Mouse (Mus musculus) liver, embryonic 12.5 days (tissue): ENCODE results near the gene Fap. TPM values are rescaled to one million over a fixed set of nuclear protein-coding genes. Genes with fewer than 3 reads are reported as not detected.

Experiments used
- ATAC-seq: fragments of 200-750 bp; cut with Nextera tagmentation; 2 replicates; pipeline ENCODE4 v1.8.0; 2017; ENCODE audit warnings: moderate number of reproducible peaks, mild to moderate bottlenecking, moderate library complexity
- H3K27ac ChIP-seq: fragments of 300-500 bp; sonication (generic); 2 replicates; pipeline ENCODE4 v1.5.1; 2016; ENCODE audit warnings: mild to moderate bottlenecking
- H3K27me3 ChIP-seq: fragments of 300-500 bp; sonication (generic); replicated peaks from 2 replicates; pipeline ENCODE4 v1.6.1; 2016; ENCODE audit warnings: mild to moderate bottlenecking, moderate library complexity
- H3K36me3 ChIP-seq: fragments of 300-500 bp; sonication (generic); 2 replicates; pipeline ENCODE4 v1.6.1; 2016; ENCODE audit warnings: mild to moderate bottlenecking, moderate library complexity
- H3K4me1 ChIP-seq: fragments of 300-500 bp; sonication (generic); 2 replicates; pipeline ENCODE4 v1.6.1; 2016
- H3K4me2 ChIP-seq: fragments of 300-500 bp; sonication (generic); 2 replicates; pipeline ENCODE4 v1.6.1; 2016; ENCODE audit warnings: mild to moderate bottlenecking, moderate library complexity
- H3K4me3 ChIP-seq: fragments of 300-500 bp; sonication (generic); 2 replicates; pipeline ENCODE4 v1.5.1; 2016; ENCODE audit warnings: mild to moderate bottlenecking, moderate library complexity
- H3K9ac ChIP-seq: fragments of 300-500 bp; sonication (generic); 2 replicates; pipeline ENCODE4 v1.6.1; 2016; ENCODE audit warnings: mild to moderate bottlenecking, moderate library complexity
- H3K9me3 ChIP-seq: fragments of 300-500 bp; sonication (generic); replicated peaks from 2 replicates; pipeline ENCODE4 v1.6.1; 2016; ENCODE audit warnings: mild to moderate bottlenecking, moderate library complexity
- WGBS: fragments of 180-500 bp; shearing (Covaris S2); methylation state at CpG from one replicate; pipeline ENCODE4 v1.1.7; 2016; ENCODE audit not compliant: insufficient replicate concordance; 5-methylcytosine and 5-hydroxymethylcytosine counted together
- polyA plus RNA-seq: library from polyadenylated mRNA; unstranded; fragments of >200 nt; fragmentation: Nextera tagmentation; extraction: Ambion mirVana; gene quantifications from 2 replicates; pipeline ENCODE4 v1.2.1, GENCODE M21; 2016

Gene Fap
- polyA plus RNA-seq, 1 experiment from 2014 or later = 0.66 TPM

DNA sequence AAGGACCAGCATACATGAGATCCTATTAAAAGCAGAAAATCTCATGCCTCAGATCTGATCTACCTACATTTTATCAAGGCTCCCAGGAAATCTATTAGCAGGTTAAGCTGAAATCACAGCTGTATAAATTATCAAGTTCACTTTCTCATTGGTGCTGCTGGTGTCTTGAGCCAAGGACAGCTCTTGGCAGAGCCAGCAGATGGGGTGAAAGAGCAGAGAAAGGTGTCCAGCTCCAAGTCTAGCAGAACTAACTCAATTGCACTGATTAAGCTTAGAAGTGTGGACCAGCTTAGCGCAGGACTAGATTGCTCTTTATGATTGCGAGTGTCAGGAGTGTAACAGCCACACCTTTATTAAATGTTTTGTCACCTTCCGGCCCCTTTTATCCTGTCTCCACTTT is 89.0 kb downstream of the Fap start:
- Histone ChIP-seq H3K27me3 (no peaks in the 10 kb centered on the region), H3K9ac (no peak overlapping the region), H3K4me2 (no peak overlapping the region), H3K36me3 (no peaks in the 10 kb centered on the region), H3K9me3 (no peaks in the 10 kb centered on the region), H3K27ac (no peak overlapping the region), H3K4me1 (no peaks in the 10 kb centered on the region), H3K4me3 (no peak overlapping the region)
- 84% methylated on average over 3 of the region's 3 CpGs for WGBS
- ATAC-seq = no peak

DNA sequence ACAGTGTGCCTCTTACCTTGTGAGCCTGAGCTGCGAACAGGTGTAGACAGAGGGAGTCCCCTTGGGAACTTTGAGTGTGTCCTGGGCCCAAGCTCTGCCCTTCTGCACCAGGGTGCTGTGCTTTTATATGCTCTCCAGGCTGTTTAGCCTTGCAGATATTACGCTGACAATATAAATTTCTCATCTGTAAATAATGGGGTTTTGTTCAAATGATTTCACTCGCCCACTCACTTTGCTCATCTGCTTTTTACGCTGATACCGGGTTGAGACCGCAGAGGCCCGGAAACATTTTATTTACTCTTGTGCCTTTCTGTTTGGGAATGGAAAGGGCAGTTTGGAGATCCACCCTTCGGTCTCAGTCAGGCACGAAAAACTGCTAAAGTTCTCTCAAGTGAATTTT is 90.3 kb downstream of the Fap start, which contains the start of gene Gcg:
TSS of gene Gcg (minus strand) at position 101 of the 400 bp plus-strand sequence.
- Histone ChIP-seq H3K4me1 (no peaks in the 10 kb centered on the region), H3K27ac (no peak within 1 kb of the TSS), H3K4me2 (no peak within 1 kb of the TSS), H3K4me3 (no peak within 1 kb of the TSS), H3K9ac (no peak within 1 kb of the TSS), H3K9me3 (no peaks in the 10 kb centered on the region), H3K27me3 (no peaks in the 10 kb centered on the region), H3K36me3 (no peaks in the 10 kb centered on the region)
- no peak for ATAC-seq
- 74% methylated on average over 9 of the region's 9 CpGs for WGBS

DNA sequence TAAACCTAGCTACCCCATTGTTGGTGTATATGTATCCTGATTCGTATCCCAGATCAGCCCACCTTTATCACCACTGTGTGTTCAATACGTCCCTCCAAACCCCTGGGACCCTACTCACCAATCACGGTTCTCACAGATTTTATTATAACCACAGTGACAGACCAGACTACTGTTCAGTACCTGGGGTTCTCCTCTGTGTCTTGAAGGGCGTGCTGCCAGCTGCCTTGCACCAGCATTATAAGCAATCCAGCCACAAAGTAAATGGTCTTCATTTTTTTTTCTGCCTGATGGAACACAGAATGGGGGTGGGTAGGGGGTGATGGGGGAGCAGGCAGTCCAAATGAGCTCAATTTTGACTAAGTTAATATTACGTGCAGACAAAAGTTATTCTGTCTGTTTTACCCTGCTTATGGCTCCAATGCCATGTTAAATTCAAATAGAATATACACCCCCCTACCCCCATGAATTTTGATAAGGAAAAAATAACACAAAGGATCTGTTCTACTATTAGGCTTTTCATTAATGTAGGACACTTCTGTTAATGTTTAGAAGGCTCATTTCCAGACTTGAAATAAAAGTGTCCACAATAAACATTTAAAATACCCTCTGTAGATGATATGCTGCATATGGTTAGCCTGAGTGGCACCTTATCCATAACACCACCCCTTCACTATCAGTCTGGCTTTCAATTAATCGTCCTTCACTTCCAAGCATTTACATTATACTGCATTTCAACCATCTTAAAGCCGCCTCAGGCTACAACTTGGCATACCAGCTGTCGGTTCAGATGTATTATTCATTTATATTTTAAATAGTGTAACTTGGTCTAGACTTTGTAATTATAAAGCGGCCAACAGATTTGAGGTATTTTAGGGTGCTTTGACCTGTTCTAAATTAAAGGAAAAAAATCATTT is 93.3 kb downstream of the Fap start:
- 61% methylated on average over 9 of the region's 9 CpGs for WGBS
- no peaks in the 10 kb centered on the region for H3K9me3 ChIP-seq
- no peaks in the 10 kb centered on the region for H3K27me3 ChIP-seq
- H3K36me3 ChIP-seq = no peaks in the 10 kb centered on the region
- H3K27ac ChIP-seq = no peak overlapping the region
- ATAC-seq = no peak
- H3K9ac ChIP-seq = no peak overlapping the region
- H3K4me2 ChIP-seq = no peak overlapping the region
- no peak overlapping the region for H3K4me3 ChIP-seq
- H3K4me1 ChIP-seq = no peaks in the 10 kb centered on the region

DNA sequence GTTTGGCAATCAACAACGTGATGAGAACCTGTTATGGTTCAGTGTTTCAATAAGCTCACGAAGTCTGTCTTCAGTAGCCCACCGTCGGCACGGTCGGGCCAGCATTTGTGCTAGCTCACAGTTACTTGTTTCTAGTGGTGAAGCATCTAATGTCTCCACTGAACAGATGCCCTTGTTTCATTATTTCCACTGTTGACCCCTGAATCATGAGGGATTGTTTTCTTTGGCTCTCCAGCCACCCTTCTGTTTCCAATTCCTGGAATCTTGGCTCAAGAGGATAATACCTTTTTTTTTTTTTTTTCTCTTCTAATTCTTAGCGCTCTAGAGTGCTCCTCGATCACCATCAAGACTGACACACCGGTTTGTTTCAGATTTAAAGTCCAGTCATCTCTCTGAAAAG is 104.3 kb downstream of the Fap start:
- Histone ChIP-seq H3K4me3 (no peak overlapping the region), H3K27ac (no peak overlapping the region), H3K4me2 (no peak overlapping the region), H3K4me1 (no peaks in the 10 kb centered on the region), H3K9me3 (no peaks in the 10 kb centered on the region), H3K9ac (no peak overlapping the region), H3K36me3 (no peaks in the 10 kb centered on the region), H3K27me3 (no peaks in the 10 kb centered on the region)
- WGBS = 81% methylated on average over 9 of the region's 9 CpGs
- ATAC-seq = no peak

DNA sequence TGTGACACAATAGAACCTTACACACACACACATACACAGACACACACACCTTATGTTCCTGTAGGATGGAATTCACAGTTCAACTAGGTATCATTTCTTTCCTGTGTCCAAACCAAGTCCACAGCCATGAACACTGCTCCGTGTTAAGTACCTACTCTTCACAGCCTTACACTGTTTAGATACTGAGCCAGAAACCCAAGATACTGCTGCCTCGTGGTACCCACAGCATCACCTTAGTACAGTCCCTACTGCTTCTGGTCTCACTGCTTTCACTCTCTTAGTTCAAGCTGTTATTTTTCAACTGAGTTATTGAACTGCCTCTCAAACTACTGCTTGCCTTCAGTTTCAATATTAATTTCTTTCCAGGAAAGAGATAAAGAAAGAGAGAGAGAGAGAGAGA is 110.6 kb downstream of the Fap start:
- Histone ChIP-seq H3K4me2 (no peak overlapping the region), H3K9ac (no peak overlapping the region), H3K36me3 (no peaks in the 10 kb centered on the region), H3K4me3 (no peak overlapping the region), H3K9me3 (no peaks in the 10 kb centered on the region), H3K27ac (no peak overlapping the region), H3K27me3 (no peaks in the 10 kb centered on the region), H3K4me1 (no peaks in the 10 kb centered on the region)
- 67% methylated on average over 2 of the region's 2 CpGs for WGBS
- ATAC-seq = no peak

DNA sequence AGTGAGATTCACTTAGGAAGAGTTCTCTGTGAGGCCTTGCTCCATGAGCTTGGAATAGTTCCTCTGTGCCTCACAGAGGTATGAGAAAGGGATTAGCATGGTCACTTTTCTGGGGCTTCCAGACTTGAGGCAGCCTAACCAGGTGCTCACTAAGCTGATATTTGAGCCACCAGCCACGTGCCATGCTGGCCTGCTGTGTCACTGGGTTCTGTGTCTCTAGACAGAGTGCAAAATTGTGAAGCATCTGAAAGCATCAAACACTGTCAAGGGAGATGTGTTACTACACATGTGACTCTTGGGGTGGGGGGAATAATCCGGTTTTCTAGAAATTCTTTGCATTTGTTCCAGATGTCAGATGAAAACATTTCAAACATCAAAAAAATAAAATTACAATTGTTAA is 111.7 kb downstream of the Fap start:
- H3K4me3 ChIP-seq = no peak overlapping the region
- WGBS = 63% methylated on average over 2 of the region's 2 CpGs
- no peak overlapping the region for H3K27ac ChIP-seq
- H3K4me1 ChIP-seq = no peaks in the 10 kb centered on the region
- H3K9me3 ChIP-seq = no peaks in the 10 kb centered on the region
- no peak for ATAC-seq
- H3K27me3 ChIP-seq = no peaks in the 10 kb centered on the region
- H3K4me2 ChIP-seq = no peak overlapping the region
- H3K9ac ChIP-seq = no peak overlapping the region
- H3K36me3 ChIP-seq = no peaks in the 10 kb centered on the region

DNA sequence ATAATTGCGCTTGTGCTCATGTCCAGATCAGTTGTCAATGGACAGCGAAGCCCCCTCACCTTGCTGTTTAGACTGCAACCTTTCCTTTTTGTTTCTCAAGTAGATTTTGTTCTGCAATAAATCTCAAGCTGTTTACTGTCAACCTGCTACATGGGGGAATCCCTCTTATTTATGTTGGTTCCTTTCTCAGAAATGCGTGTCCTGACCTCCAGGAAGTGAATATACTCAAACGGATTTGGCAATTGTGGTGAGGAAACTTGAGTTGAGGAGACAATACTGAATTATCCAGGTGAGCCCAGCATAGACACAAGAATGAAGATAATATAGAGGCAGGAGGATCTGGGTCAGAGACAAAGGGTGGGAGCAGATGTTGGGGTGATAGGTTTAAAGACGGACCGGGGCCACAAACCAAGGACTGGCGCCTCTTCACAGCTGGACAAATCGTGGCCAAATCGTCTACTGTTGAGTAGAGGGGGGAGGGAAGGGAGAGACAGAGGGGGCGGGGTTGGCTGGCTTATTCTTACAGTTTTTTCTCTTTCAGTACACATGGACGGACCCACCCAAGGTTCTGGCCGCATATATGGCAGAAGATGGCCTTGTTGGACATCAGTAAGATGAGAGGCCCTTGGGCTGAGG is 112.9 kb downstream of the Fap start:
- H3K36me3 ChIP-seq = no peaks in the 10 kb centered on the region
- H3K4me2 ChIP-seq = no peak overlapping the region
- no peak overlapping the region for H3K4me3 ChIP-seq
- H3K9me3 ChIP-seq = no peaks in the 10 kb centered on the region
- 48% methylated on average over 12 of the region's 12 CpGs for WGBS
- H3K9ac ChIP-seq = no peak overlapping the region
- no peak for ATAC-seq
- H3K4me1 ChIP-seq = no peaks in the 10 kb centered on the region
- no peaks in the 10 kb centered on the region for H3K27me3 ChIP-seq
- H3K27ac ChIP-seq = no peak overlapping the region

DNA sequence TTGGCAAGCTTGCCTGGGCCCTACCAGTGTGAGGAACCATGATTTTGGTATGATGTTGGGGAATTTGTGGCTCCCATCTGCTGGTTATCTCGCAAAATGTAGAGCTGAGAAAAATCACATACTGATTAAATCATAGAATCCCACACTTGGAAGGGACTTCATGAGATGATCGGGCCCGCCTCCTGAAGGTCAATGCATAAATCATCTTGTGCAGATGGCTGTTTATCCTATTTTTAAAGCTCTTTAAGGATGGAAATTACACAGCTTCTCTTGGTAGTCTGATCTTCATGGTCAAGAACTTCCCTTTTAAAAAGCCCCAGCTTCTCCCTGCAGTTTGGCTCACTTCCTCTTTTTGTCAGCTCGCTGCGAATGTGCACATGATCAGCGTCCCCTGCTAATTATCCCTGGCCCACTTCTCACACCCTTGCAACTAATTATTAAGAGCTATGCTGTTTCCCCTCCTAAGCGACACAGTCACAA is 113.6 kb downstream of the Fap start:
- no peak overlapping the region for H3K4me3 ChIP-seq
- no peak for ATAC-seq
- no peak overlapping the region for H3K4me2 ChIP-seq
- 24% methylated on average over 7 of the region's 7 CpGs for WGBS
- no peaks in the 10 kb centered on the region for H3K9me3 ChIP-seq
- H3K4me1 ChIP-seq = no peaks in the 10 kb centered on the region
- no peaks in the 10 kb centered on the region for H3K36me3 ChIP-seq
- no peaks in the 10 kb centered on the region for H3K27me3 ChIP-seq
- H3K9ac ChIP-seq = no peak overlapping the region
- H3K27ac ChIP-seq = no peak overlapping the region

DNA sequence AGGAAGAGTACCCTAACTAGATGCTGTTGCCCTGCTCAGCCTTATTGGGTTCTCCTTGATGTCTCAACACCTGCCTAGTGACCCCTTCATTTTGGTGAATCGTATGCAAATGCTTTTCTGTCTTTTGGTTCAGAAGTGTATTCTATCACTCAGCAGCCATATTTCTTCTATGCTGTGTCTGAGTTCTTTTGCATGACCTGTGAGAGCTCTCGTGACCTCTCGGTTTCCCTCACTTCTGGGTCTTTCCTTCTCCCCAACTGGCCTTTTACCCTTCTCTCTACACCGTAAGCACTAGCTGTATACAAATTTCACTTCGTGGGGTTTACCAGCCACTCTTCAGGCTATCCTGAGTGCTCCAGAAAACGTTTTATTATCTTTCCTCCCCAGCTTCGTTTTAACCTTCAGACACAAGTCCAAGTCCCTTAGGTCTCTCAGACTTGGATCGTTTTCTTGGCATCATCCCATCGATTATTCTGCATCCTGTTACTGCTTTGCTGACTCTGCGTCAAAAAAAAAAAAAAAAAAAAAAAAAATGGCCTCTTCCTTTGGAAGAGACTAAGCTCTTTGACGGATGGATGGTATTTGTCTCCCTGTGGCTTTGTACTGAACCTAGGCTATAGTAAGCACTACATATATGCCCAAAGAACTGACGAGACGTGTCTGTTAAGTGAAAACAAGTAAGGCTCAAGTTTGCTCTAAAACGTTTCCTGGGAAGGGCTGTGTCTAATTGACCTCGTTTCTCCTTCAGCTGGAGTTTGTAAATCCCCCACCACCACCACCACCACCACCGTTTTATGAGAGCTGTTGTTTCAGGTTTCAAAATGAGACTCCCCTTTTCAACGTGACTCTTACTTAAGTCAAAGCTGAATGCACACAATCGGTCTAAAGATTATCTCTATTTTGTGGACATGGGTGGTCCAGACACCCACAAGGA is 114.4 kb downstream of the Fap start:
- Histone ChIP-seq H3K9me3 (no peaks in the 10 kb centered on the region), H3K4me3 (no peak overlapping the region), H3K36me3 (no peaks in the 10 kb centered on the region), H3K9ac (no peak overlapping the region), H3K27me3 (no peaks in the 10 kb centered on the region), H3K27ac (no peak overlapping the region), H3K4me1 (no peaks in the 10 kb centered on the region), H3K4me2 (no peak overlapping the region)
- no peak for ATAC-seq
- WGBS = 52% methylated on average over 18 of the region's 18 CpGs

DNA sequence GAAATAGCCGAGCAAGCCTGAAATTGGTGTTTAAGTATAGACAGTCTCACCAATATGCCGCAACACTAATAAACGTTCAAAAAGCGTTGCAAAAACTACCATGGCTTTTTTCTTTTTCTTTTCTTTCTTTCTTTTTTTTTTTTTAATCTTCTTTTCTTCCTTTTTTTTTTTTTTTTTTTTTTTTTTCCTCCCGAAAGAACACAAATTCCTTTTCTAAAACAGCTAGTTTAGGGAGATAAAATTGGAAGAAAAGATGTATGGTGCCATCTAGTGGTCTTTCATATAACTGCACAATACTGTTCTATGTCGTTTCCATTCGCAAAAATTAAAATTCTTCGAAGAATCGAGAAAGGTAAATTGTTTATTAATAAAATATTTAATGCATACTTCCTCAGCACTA is 115.8 kb downstream of the Fap start:
- H3K9me3 ChIP-seq = no peaks in the 10 kb centered on the region
- WGBS = 34% methylated on average over 9 of the region's 9 CpGs
- no peak overlapping the region for H3K4me2 ChIP-seq
- H3K27ac ChIP-seq = no peak overlapping the region
- no peak overlapping the region for H3K9ac ChIP-seq
- no peaks in the 10 kb centered on the region for H3K36me3 ChIP-seq
- no peak overlapping the region for H3K4me3 ChIP-seq
- ATAC-seq = no peak
- no peaks in the 10 kb centered on the region for H3K4me1 ChIP-seq
- H3K27me3 ChIP-seq = no peaks in the 10 kb centered on the region

DNA sequence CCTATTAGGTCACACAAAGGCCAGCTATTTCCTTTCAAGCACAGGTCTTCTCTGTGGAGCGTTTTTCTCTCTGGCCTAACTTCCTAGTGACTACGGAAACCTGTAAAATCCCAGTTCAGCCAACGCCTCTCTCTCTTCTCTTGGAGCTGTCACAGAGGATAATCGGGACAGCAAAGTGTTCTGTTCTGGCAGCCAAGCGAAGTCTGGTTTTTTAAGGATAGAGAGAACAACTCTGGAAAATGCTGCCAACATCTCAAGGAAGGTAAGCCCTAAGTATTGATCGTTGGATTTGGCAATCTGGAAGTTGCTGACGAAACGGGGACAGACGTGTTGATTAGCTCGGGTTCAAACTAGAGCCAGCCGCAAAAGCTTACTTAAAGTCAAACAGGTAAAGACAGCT is 118.9 kb downstream of the Fap start:
- H3K4me2 ChIP-seq = no peak overlapping the region
- 79% methylated on average over 11 of the region's 11 CpGs for WGBS
- no peaks in the 10 kb centered on the region for H3K9me3 ChIP-seq
- H3K9ac ChIP-seq = no peak overlapping the region
- no peak overlapping the region for H3K27ac ChIP-seq
- no peak overlapping the region for H3K4me3 ChIP-seq
- no peaks in the 10 kb centered on the region for H3K36me3 ChIP-seq
- H3K27me3 ChIP-seq = no peaks in the 10 kb centered on the region
- ATAC-seq = no peak
- no peaks in the 10 kb centered on the region for H3K4me1 ChIP-seq

DNA sequence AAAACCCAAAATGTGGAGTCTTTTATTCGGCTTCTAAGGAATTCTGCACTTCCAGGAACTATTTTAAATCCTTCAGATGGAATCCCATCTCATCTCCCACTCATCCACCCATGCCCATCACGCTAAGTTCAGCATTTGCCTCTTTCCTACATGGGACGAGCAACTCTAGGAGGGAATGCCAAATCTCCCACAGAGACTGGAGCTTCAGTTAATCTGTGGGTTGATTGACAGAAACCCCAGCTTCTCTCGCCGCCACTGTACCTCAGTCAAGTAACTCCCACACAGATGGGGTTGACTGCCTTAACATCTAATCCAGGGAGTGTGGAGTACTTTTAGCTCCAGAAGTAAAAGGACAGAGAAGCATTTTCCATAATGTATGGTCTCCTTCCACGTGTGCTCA is 119.8 kb downstream of the Fap start:
- Histone ChIP-seq H3K27ac (no peak overlapping the region), H3K27me3 (no peaks in the 10 kb centered on the region), H3K36me3 (no peaks in the 10 kb centered on the region), H3K4me3 (no peak overlapping the region), H3K4me2 (no peak overlapping the region), H3K9me3 (no peaks in the 10 kb centered on the region), H3K9ac (no peak overlapping the region), H3K4me1 (no peaks in the 10 kb centered on the region)
- no peak for ATAC-seq
- 65% methylated on average over 6 of the region's 6 CpGs for WGBS
